Mouse (Mus musculus): ENCODE data around the gene Rbm10.

DNA sequence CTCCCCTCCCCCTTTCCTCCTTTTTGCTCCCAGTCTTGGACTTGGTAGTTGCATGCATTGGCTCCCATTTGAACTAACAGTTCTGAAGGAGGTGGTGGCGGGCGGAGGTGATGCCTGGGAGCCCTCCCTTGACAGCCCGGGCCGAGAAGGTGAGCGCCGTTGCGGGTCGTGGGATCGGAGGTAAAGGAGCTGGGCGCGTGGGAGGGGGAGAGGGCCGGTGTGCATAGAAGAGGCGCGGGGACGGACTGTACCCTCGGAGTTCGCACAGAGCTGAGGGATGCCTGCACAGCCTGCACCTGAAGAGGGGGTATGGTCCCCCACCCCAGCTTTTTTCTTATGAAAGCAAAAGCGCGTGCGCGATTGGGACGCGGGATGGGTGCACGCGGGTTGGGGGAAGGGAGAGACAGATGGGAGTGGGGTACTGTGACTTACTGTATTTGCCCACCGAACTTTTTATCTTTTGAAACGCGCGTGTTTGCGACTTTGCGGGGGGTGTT, 648 bp downstream of the Rbm10 start:
- TF ChIP-seq POLR2A (IDR thresholded peaks at IDR 0.05; ENCODE audit: borderline replicate concordance, insufficient read depth, low read length) (no peak), CTCF (IDR thresholded peaks at IDR 0.05; ENCODE audit: borderline replicate concordance, insufficient read depth, low read depth, low read length) (no peak)
